Mouse (Mus musculus): ENCODE measurements around the gene Bag3.

DNA sequence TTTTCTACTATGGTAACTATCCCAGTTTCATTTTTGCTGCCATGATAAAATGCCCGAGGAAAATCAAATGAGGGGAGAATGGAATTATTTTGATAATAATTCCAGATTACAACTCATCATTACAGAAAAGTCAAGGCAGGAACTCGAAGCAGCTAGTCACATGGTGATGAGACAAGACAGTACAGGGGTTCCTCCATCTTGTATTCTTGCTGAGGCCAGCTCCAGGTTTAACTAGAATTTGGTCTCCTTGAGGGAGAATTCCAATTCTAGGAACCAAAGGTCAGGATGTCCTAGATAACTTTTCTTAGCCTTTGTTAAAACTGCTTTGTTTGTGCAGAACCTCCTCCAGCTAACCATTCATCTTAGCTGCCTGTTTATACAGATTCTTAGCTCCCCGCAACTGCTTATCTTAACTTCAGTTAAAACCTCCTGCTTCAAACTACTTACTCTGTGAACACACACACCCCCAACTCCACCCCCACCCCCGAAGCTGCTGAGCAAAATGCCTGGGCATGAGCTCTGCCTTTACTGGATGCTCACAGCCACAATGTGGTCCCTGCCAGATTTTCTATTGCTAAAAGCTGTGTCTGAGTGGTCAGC is 64.0 kb downstream of the Bag3 start:
- TF ChIP-seq CTCF (IDR thresholded peaks at IDR 0.05; ENCODE audit: extremely low read depth, insufficient read depth, low read length) (no peak), POLR2A (IDR thresholded peaks at IDR 0.05; ENCODE audit: extremely low read depth, insufficient read depth, low read length) (no peak)
